Mouse (Mus musculus) mouse embryonic stem cell (cell line): ENCODE results near the gene Ror1.

Source experiments
- in situ Hi-C, 2 experiments: fragments of 300-500 bp; cut with MboI; formaldehyde crosslinking; loops; 1 replicate in 1 of 2; 3 replicates in 1 of 2; pipeline ENCODE4 v1.14.3; 2019 to 2020; ENCODE audit warnings: low sequenced_read_pairs in 2 of 2, low pct_unique_long_range_greater_than_20kb in 1 of 2, mixed read lengths in 1 of 2; ENCODE audit not compliant: unreplicated experiment in 1 of 2

Gene Ror1

GRCm38 (mm10) chr4:100390436-100390835 is 294.8 kb downstream of the Ror1 start:
- in situ Hi-C loops, result no loop called here

GRCm38 (mm10) chr4:100391021-100391420 is 295.4 kb downstream of the Ror1 start:
- in situ Hi-C loops, result no loop called here

GRCm38 (mm10) chr4:100393374-100394061 is 297.9 kb downstream of the Ror1 start:
- in situ Hi-C loops, result no loop called here

GRCm38 (mm10) chr4:100395407-100395806 is 299.8 kb downstream of the Ror1 start:
- in situ Hi-C loops, result no loop called here

GRCm38 (mm10) chr4:100398079-100398478 is 302.5 kb downstream of the Ror1 start:
- in situ Hi-C loops, result no loop called here

DNA sequence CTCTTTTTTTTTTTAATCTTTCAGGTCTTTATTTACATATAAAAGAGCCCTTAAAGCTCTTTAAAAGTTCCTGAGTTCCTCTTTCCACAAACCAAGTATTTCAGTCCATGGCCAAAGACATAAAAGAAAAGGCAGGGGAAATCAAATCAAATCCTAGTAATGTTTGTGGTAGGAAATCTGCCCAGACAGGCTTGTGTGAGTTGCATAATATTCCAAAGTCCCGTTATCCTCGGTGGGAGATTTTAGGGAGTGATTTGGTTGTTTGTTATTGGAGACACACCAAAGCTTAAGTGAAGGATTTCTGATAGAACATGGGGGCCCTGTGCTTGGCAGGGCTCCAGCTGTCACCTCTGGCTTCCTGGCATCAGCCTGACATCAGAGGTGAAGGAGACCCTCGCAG is 305.5 kb downstream of the Ror1 start:
- in situ Hi-C loops, result no loop called here

DNA sequence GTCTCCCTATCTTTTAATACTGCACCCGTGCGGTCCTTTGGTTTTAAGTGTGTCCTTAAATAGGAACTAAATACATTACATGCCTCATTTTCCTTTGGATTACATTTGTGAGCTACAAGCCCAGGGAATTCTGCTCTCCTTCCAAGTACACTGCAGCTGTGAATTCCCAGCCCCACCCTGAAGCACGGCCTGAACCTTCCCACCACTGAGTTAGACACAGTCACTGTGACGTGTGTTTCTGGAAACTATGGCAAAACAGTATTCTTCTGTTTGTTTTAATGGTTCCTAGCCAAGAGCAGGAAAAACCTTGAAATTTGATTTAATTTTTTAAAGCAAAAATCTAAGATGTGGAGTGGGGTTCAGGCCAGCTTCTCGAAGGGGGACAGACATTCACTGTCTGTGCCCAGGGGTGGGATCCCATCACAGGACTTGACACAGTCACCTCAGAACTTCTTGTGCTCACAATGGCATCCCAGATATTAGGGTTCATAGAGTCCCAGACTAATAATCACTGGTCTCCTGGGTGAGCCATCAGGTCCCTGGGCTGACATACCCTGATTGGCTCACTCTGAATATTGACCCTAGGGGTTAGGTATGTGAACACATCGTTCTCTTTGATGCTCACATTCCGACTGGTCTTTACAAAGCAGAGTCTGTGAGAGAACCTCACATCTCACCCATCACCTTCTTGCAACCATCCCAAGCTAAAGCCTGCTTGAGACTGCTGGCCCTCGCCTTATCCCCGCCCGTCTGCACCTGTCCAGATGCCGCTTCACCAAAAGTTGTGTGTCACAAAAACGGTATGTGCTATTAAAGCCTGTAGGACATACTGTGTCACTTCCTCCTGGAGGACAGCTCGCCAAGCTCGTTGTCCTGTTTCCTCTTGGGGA is 306.2 kb downstream of the Ror1 start:
- in situ Hi-C loops, result no loop called here

- in situ Hi-C loops, result no loop called here
Measured at GRCm38 (mm10) chr4:100407261-100407874, 311.8 kb downstream of the Ror1 start.

DNA sequence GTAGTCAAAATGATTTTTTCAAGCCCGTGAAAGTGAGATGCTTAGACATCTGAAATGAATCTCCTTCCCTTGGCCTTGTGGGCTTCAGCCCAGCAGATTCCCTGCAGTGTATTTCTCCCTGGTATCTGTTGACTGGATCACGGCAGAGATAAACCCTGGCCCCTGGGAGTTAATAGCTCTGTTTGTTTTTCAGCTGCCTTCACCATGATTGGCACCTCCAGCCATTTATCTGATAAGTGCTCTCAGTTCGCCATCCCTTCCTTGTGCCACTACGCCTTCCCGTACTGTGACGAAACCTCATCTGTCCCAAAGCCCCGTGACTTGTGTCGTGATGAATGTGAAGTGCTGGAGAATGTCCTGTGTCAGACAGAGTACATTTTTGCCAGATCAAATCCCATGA is 313.9 kb downstream of the Ror1 start:
- in situ Hi-C loops, result no loop called here

DNA sequence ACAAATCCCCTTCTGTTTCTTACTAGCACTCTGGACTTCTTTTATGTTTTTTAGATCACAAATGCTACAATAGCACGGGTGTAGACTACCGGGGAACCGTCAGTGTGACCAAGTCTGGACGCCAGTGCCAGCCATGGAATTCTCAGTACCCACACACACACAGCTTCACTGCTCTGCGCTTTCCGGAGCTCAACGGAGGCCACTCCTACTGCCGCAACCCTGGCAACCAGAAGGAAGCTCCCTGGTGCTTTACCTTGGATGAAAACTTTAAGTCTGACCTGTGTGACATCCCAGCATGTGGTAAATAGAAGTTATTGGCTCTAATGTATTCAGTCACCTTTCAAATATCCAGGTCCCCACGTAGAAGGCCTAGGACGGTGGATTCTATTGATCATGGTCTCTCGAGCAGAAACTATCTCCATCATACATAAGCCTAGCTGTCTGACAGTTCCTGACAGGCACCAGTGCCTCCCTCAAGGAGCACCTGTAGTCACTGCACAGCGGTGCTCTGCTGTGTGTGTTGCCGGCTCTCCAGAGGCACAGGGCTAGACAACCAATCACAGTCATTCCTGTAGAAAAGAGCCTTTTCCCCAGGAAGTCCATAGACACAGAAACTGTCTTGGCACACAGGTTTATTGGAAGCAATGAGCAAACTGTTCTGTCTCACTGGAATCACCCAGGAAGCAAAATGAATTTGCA is 316.4 kb downstream of the Ror1 start:
- in situ Hi-C loops, result no loop called here

DNA sequence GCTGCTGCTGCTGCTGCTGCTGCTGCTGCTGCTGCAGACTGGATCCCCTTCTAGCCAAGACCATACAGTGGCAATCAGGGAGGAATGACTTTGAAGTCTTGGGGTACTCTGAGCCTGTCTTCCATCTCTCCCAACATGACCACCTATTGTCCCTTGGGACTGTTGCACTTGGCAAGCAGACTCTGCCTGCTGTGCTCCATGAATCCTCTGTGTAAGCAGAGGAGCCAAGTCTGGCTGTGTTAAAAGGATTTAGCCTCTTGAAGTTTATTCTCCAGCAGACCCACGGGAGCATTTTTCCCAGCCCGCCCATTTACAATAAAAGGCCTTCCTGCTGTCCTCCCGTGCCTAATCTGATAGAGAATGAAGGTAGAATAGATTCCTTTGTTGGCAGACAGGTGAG is 327.2 kb downstream of the Ror1 start:
- in situ Hi-C loops, result no loop called here

GRCm38 (mm10) chr4:100426101-100426500 is 330.5 kb downstream of the Ror1 start:
- in situ Hi-C loops, result no loop called here

DNA sequence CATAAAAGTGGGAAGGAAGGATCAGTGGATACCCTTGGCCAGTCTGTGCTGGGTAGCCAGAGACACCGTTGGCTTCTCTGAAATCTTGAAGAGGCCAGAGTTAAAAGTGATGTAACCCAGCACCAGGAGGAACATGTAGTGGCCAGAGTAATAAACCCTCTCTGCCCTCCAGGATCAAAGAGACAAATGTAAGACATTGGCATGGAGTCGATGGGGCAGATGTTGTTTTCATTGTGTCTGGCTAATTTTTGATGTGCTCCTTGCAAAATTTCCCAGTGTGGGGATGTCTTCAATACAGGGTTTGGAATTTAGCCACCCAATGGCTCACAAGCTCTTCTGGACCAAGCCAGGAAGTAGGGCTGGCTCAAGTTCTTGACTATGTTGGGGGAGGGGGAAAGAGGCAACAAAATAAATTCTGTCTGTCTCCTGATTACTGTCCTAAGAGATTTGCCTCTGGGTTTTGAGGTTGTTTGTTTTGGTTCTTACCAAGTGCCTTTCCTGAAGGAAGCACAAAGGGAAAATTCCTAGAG is 333.8 kb downstream of the Ror1 start:
- in situ Hi-C loops, result no loop called here

GRCm38 (mm10) chr4:100435281-100436168 is 339.9 kb downstream of the Ror1 start:
- in situ Hi-C loops, result no loop called here

GRCm38 (mm10) chr4:100436169-100436547 is 340.6 kb downstream of the Ror1 start:
- in situ Hi-C loops, result no loop called here

GRCm38 (mm10) chr4:100446897-100447296 is 351.3 kb downstream of the Ror1 start:
- in situ Hi-C loops, result no loop called here

GRCm38 (mm10) chr4:100462493-100463120 is 367.0 kb downstream of the Ror1 start:
- in situ Hi-C loops, result no loop called here
